Mouse (Mus musculus) frontal cortex, postnatal 25 days (tissue): ENCODE data around the gene Med27.

ENCODE experiments used
- DNase-seq, 2 experiments: peaks; one replicate each; pipeline ENCODE4 v3.0.0; 2022; ENCODE audit warnings: low spot score in 2 of 2

The Med27 gene

DNA sequence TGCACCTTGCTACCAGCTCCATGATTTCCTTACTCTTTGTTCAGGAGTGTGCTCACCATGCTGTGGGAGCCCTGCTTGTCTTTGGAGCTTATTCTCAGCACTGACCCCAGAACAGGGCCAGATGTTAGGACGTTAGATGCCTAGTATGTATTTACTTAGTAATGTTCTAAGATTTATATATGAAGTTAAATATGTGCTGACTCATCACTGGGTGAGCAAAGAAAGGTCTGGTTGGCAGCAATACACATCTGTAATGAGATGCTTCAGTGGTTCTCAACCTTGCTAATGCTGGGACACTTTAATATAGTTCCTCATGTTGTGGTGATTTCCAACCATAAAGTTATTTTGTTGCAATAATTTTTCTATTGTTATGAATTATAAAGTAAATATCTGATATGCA, 45.4 kb downstream of the Med27 start:
- DNase-seq: no peak

DNA sequence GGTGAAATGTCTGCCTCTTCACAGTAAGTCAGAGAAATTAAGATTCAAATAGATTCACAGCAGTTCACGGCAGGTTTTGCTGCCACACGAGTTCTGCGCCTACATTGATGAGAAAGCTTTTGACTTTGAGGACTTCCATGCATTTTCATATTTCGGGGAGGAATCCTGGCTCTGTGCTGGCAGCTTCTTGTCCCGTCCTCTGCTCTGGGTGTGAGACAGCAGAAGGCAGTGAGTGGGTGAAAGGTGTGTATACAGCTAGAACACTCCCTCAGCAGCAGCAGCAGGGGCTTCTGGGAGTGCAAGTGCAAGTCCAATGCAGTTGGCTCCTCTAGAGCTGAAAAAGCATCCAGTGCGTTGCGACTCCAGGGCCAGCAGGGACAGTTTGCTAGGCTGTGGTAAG, 53.6 kb downstream of the Med27 start:
- DNase-seq: peak; percentile 29 to 41

DNA sequence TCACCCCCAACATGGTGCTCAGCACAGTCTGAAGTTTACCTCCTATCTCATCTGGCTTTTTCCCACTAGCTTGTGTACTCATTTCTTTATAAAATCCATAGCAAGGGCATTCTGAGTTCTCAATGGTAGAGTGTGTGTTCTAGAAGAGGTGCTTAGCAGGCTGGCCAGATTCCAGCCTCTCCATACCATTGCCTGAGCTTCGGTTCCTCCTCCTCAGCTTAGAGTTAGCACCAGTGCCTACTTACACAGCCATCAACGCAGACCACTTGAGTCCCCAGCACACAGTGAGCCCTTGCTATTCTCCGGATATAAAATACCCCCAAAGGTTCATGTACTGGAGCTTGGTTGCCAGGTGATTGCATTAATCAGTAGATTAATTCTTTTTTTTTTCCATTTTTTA, 54.2 kb downstream of the Med27 start:
- DNase-seq: no peak

DNA sequence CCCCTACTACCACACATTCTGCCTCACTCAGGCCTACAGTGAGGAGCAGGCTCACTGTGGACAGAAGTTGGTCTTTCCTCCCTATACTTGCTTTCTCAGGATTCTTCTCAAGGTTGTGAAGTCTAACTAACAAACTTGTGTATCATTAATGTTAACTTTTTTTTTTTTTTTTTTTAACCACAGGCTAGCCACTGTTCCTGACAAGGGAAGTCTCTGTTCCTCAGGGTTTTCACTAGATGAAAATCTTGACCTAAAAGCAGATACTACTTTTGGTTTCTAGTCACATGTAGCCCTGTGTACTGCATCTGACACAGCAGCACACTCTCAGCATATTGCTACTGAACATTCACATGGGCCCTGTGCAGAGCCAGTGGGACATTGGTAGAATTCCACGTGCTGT, 55.2 kb downstream of the Med27 start:
- DNase-seq: no peak

DNA sequence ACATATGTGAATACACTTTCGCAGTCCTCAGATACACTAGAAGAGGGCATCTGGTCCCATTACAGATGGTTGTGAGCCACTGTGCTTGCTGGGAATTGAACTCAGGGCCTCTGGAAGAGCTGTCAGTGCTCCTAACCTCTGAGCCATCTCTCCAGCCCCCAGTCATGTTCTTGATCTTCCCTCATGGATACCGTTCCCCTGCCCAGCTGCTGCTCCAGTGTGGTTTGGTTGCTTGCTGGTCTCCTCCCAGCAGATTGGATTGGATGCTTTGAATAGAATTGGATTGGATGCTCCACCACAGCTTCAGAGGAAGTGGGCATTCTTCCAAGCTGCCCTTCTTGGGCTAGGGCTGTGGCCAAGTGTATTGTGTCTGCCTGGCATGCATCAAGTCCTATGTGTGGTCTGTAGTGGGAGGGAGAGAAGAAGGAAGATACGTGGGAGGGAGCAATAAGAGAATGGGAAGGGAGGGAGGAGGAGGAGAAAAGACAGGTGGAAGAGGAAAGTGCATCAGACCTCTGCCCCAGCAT, 56.0 kb downstream of the Med27 start:
- no peak for DNase-seq

DNA sequence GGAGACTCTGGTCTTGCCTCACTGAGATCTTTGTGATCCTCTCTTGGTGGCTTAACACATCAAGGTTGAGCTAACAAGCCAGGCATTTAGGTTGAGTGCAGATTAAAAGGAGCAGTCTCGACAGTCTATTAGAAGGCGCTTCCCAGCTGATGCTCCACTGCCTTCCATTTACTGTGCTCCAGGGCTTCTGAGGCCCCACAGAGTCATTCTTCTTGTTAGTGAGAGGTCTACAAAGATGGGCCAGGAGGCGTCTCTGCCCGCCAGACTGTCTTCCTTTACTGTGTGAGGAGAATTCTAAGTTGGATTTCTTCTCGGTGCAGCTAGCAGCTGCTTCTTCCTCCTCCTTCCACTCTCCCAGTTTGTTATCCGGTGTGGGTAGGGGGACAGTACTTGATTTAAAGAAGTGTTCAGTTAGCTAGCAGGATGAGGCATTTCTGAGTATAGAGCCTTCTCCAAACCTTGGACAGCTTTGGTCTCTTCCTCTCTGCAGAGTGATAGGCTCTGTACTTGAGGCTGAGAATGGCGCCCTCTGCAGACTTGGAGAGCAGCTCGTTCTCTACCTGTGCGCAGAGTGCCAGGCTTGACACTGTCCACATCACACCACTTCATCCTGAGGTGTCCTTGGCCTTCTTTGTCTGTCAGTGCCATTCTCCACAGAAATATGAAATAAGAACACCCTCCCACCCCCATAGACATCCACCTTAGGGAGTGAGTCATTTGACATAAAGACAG, 57.3 kb downstream of the Med27 start:
- DNase-seq: no peak

DNA sequence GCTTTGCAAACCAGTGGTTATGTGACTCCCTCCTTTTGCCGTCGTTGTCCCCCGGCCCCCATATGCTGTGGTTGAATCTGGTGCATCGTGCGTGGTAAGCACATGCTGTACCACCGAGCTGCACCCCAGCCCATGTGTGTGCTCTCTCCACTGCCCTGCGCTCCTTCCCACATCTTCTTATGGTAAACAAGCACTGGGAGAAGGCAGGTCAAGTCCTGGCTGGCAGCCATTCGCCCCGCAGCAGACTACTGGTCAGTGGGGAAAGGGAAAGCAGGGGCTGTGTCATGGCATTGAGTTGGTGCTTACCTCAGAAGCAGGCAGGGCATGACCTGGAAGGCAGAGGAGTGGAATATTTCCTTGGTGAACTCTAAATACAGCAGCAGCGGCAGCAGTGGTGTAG, 58.3 kb downstream of the Med27 start:
- no peak for DNase-seq

DNA sequence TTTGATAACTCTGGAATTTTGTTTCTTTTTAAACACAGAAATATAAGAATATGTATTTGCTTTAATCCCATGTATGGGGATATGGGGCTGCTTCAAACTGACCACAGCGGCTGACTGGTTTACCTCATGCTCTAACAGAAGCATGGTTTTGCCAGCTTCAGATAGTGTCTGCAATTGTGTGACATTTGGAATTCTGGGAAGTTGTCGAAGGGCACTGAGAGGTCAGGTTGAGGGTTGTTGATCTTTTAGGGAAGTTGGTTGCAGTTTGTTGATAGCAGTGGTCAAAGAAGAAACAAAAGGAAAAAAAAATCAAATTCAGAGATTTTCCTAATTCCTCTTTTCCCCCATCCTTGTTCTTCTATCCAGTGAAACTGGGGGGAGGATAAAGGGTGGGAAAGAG, 59.2 kb downstream of the Med27 start:
- no peak for DNase-seq

DNA sequence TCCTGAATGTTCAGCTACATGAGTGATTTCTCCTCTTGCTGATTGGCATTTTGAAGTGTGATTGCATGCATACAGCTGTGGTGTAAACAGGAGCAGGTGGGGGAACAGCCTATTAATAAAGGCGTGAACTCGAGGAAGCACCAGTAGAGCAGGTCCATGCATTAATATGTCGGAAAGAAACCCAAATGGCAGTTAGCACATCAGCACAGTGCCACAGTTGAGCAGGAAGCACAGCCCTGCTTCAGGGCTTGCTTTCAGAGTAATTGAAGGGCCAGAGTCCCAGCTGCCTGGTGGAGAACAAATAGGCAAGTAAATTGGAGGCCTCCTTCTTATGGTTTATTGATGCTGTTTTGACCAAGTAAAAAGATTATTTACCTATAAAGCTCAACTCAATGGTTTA, 60.7 kb downstream of the Med27 start:
- no peak for DNase-seq

DNA sequence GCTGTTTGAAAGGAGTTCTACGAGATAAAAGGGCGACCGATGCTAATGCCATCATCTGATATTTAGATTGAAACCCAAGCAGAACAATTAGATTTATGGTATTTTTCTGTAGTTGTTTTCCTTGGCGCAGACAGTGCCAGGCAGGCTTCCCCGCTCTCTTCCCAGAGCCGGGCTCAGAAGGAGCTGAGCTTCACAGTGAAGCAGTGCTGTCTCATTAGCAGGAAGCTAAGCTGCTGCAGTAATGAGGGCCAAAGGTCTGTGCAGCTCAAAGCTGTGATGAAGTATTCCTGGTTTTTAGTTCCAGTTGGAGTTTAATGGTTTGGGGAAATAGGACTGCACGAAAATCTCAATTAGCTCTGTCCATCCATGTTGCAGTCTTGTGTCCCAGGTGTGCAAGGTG, 61.1 kb downstream of the Med27 start:
- no peak for DNase-seq

DNA sequence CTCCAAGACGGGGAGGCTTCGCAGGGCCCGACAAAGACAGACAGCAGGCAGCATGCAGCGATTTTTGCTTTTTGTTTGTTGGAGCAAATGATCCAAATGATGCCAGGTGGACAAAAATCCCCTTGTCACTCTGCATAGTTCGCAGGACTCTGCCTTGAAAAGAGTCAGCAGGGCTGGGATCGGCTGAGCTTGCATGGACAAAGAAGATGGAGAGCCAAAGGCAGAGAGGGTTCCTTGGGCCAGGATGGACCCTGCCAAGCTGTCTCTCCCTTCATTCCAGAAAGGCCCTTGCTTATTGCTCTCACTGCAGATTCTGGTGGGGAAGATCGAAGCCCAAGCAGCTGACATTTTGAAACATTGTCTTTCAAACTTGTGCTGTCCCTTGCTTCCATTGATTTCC, 64.3 kb downstream of the Med27 start:
- DNase-seq: no peak

DNA sequence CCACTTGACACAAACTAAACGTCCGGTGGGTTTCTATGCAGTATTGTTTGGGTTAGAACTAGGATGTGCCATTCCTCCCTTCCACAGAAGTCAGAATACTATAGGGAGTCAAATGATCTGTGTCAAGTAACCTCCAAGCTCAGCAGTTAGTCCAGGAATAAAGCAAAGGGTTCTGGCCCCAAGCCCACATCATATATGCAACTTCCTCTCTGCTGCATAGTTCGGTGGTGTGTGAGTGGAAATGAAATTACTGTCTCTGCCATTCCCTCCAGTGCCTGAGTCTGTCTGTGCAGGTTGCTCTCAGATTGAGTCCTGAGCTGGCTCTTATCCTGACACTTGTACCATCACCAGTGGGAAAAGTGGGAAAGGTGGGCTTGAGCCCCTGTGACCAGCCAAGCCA, 65.8 kb downstream of the Med27 start:
- DNase-seq: no peak

DNA sequence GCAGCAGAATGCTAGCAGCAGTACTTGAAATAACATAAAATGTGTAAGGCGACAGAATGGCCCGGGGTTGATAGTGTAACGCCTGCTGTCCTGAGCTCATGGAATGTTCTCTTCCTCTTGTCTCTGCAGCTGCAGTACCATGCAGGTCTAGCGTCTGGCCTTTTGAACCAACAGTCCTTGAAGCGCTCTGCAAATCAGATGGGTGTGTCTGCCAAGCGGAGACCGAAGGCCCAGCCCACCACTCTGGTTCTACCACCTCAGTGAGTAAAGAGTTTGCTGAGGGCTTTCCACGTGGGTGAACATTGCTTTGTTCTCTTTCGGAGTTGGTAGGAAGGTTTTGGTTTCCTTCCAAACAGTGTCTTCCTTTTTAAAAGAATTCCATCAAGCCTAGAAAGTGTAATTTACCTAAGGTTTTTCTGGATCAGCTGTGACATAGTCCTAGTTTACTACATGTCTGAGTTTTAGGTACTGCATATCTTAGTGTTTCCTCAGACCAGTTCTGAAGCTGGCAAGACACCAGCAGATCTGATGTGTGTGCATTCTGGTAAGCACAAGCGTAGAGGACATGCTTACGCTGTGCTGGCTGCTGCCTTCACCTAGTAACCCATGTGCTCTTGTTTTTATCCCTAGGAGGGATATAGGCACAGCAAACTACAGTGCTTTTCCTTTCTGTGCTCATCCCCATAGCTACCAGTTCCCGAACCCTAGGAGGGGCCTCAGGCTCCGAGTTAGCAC, 66.8 kb downstream of the Med27 start:
- no peak for DNase-seq

DNA sequence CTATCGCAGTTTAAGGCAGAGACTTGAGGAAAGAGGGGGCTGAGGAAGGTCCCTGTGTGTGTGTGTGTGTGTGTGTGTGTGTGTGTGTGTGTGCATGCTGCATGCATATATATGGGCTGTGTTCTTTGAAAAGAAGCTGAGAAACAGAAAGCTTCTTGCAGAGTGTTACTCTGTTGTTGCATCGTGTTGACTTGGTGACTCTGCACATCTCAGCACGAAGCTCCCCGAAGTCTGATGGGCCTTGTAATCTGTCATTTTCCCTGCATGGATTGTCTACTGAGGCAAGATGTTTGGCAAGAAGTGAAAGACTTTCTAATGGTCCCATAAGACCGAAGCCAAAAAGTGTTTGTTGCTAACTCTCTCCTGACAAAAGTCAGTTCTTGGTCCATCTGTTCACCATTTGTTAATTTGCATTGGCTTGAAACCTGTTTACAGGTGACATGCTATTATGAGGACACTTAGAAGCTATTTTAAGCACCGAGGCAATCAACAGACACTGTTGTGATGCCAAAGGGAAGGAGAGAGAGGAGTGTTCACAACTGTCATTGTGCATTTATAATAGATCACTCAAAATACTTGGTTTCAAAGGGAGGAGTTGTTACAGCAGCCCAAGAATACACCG, 68.3 kb downstream of the Med27 start:
- DNase-seq: no peak

DNA sequence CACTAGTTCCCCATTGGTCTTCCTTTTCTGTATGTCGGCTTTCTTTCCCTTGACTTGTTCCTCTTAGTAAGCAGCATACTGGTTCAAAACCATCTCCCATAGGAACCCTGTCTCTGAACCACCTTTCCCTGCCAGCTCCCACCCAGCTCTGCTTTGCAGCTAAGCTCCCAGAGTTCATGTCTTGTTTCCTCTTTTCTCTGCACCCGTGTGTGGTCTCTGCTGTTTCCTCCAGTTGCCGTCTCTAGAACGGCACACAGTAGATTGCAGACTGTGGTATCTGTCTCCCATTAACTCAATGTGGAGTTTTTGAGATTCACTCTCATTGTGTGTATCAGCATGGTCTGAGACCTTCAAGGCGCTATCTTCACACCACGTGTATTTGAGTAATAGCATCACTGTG, 71.9 kb downstream of the Med27 start:
- no peak for DNase-seq

DNA sequence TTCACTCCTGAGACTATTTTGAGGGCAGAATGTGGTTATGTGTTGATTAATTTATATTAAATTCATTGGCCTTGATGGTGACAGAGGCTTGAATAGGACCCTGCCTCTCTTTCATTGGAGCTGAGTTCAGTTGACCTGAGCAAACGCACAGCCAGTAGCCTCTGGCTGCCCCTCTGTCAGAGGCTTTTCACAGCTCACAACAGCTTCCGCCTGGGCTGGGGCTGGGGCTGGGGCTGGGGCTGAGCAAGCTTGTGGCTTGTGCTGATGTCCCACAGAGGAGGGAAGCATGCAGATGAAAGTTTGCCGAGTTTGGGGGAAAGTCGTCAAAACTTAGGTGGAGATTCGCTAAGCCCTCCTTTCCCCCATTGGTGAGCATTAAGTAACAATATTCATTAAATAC, 72.8 kb downstream of the Med27 start:
- DNase-seq: no peak

DNA sequence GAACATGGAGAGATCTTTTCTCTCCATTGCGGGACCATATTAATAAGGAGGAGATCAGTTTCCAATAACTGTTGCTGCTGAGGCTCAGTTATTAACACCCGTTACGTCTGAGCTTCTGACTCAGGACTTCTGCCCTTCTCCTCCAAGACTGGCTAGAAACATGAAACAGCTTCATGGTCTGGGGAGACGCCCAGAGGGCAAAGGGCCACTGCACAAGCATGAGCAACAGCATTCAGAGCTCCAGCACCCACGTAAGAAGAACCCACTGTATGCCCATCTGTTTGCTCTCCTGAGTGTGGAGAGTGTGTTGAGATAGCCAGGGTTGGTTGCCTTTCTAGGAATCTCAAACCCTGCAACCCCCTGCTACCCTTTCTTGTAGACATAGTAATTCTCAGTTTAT, 73.3 kb downstream of the Med27 start:
- DNase-seq: no peak

DNA sequence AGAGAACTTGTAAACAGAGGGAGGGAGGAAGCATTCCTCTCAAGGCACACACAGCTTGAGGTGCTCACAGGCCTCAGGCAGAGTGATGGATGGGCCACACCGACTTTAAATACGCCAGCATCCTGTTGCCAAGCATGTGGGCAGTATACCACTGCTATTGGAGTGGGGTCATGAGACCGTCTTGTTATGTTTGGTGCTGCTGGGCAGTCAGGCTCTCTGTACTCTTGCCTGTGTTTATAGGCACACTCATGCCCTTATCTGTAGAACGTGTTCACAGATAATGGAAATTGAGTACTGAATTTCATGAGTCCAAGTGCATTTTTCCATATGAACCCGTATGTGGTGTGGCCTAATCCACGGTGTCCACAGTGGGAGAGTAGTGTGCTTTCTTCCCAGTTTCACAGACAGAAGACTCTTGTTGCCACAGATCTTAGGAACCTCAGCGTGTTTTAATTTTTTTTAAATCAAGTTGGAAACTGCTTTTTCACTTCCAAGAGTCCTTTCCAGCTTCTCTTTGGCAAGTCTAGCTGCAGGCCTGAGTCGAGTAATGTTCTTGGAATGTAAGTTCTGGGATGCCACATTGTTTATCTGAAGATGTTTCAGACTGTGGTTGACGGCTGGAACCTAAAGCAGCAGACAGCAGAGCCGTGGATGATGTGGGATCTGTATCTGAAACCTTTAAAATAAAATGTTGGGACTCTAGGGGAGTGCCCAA, 75.7 kb downstream of the Med27 start:
- DNase-seq: no peak

DNA sequence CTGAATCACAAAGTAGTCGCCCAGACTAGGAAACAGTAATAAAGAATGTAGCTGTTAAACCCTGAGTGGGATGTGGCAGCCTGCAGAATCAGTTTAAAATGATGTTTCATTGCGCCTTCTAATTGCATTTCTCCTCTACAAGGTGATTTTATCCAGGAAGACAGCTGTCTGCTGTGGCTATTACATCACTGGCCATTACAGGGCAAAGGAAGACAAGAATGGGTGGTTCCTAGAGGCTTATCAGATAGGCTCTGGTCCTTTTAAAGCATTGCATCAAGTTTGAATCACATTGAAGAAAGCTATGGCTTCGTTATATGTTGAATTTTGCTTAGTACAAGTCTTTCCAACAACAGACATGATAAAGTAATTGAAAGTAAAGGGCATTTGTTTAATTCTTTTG, 76.4 kb downstream of the Med27 start:
- no peak for DNase-seq

DNA sequence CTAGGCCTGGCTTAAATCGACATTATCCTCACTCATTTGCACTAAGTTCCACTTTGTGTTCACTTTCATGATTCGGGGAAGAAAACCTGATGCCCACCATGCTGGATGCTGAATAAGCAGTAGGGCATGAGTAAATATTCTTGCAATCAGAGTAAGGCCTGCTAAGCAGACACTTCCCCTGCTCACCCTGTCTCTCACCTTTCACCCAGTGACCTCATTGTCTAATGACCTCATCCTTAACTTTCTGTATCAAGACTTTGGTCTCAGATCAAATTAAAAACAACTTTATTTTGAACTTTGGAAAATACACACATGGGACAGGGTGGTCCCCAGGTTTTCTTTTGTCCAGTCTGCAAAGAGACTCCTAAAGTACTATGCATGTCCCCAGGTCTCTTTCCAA, 78.8 kb downstream of the Med27 start:
- DNase-seq: no peak

DNA sequence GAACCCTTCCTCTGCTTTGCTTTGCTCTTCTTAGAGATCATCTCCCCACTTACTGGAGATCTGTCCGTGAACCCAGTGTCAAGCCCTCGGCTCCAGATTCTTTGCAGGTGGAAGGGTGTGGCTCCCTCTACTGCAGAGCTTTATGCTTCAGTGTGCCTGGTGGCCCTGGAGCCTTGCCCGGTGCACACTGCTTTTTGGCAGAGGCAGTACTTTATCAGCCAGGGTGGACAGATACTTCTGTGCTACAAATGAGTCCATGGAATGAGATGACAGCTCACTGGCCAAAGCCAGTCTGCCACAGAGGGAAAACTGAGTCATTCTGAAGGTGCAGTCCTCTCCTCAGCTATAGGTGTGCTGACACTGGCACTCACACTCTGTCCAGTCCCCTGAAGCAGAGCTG, 80.1 kb downstream of the Med27 start:
- DNase-seq: no peak

DNA sequence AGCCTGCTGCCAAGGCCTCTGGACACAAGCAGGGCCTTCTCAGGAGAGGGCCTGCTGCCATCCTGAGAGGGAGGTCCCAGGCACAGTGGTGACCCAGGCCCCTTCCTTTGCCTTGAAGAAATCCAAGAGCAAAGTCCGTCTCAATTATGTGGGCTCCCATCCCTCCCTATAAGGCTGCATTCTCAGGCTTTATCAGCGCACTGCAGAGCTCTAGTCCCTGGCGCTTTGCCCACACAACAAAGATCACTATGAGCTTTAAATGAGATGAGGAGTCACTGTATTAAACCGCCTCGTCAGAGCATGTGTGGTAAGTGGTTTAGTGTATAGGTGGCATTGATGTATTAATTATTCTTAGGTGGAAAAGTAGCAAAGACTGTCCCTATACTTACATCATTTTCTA, 85.9 kb downstream of the Med27 start:
- no peak for DNase-seq
